Mouse (Mus musculus) layer of hippocampus, postnatal 10 days (tissue): ENCODE results near the gene Parp8. TPM values are rescaled to one million over a fixed set of nuclear protein-coding genes. Genes with fewer than 3 reads are reported as not detected.

Experiments used
- DNase-seq, 2 experiments: peaks; one replicate each; pipeline ENCODE4 v3.0.0; 2021; ENCODE audit warnings: low spot score in 2 of 2
- total RNA-seq, 2 experiments: library from RNA; stranded (reverse); gene quantifications; 2 replicates each; pipeline ENCODE4 v1.2.3; 2021

The Parp8 gene
- total RNA-seq, 2 experiments from 2014 or later = 62.3 to 69.5 TPM

- no peak for DNase-seq
Measured at GRCm38 (mm10) chr13:116879580-116880192, 145.7 kb downstream of the Parp8 start.

- no peak for DNase-seq
Measured at GRCm38 (mm10) chr13:116870221-116870620, 155.1 kb downstream of the Parp8 start.

- no peak for DNase-seq
Measured at GRCm38 (mm10) chr13:116843937-116844336, 181.4 kb downstream of the Parp8 start.

GRCm38 (mm10) chr13:116830984-116831383 is 194.4 kb downstream of the Parp8 start:
- DNase-seq = no peak

GRCm38 (mm10) chr13:116829015-116829414 is 196.3 kb downstream of the Parp8 start:
- no peak for DNase-seq

- no peak for DNase-seq
Measured at GRCm38 (mm10) chr13:116811456-116811855, 213.9 kb downstream of the Parp8 start.

Other genes with a start within 250 kb of the Parp8 start
- 10 to 100 TPM; 22.4 to 24.6 TPM for gene Emb, start 183.0 kb upstream of the Parp8 start, total RNA-seq
- gene Gm17509, start 195.5 kb upstream of the Parp8 start, total RNA-seq = 1 to 10 TPM in 1 of 2 experiments, under 1 TPM in 1; 0.78 to 1.4 TPM